Mouse (Mus musculus) myocyte (in vitro differentiated cells): ENCODE measurements around the gene Tmem242.
A peak's percentile ranks its signal among the peaks of the same experiment; 100 is the strongest.
"Not testable (repeated sequence)": the region's sequence is repeated elsewhere in the genome, so short reads cannot be mapped to it uniquely, and the experiment has no call there.

Experiments used
- MAX ChIP-seq: IDR thresholded peaks from one replicate; pipeline ENCODE4 v1.6.1; 2011; ENCODE audit warnings: low read depth, mild to moderate bottlenecking, control low read depth
- MYOD1 ChIP-seq, 3 experiments: IDR thresholded peaks; one replicate each; pipeline ENCODE4 v1.6.1; 2011; ENCODE audit warnings: control low read depth in 2 of 3, low read depth in 2 of 3, mild to moderate bottlenecking in 2 of 3, moderate library complexity in 1 of 3; ENCODE audit not compliant: insufficient read length in 2 of 3, control insufficient read depth in 1 of 3
- MYOG ChIP-seq, 3 experiments: IDR thresholded peaks; one replicate each; pipeline ENCODE4 v1.6.1; 2011; ENCODE audit warnings: control low read depth in 2 of 3, low read depth in 2 of 3, mild to moderate bottlenecking in 2 of 3; ENCODE audit not compliant: insufficient read length in 2 of 3, control insufficient read depth in 1 of 3, insufficient read depth in 1 of 3
- POLR2A ChIP-seq: IDR thresholded peaks from one replicate; pipeline ENCODE4 v1.6.1; 2011; ENCODE audit warnings: low read depth, mild to moderate bottlenecking, control low read depth, moderate library complexity; ENCODE audit not compliant: insufficient read length
- POLR2AphosphoS2 ChIP-seq: IDR thresholded peaks from one replicate; pipeline ENCODE4 v1.6.1; 2011; ENCODE audit warnings: low read depth, control low read depth; ENCODE audit not compliant: insufficient read length
- REST ChIP-seq: IDR thresholded peaks from one replicate; pipeline ENCODE4 v1.6.1; 2011; ENCODE audit warnings: mild to moderate bottlenecking, control low read depth, moderate library complexity; ENCODE audit not compliant: insufficient read depth, insufficient read length
- SRF ChIP-seq: IDR thresholded peaks from one replicate; pipeline ENCODE4 v1.6.1; 2011; ENCODE audit warnings: low read depth; ENCODE audit not compliant: control insufficient read depth, insufficient read length
- TCF12 ChIP-seq: IDR thresholded peaks from one replicate; pipeline ENCODE4 v1.6.1; 2011; ENCODE audit warnings: mild to moderate bottlenecking, control low read depth; ENCODE audit not compliant: poor library complexity, insufficient read depth, severe bottlenecking
- TCF3 ChIP-seq: IDR thresholded peaks from one replicate; pipeline ENCODE4 v1.6.1; 2011; ENCODE audit warnings: low read depth, control low read depth; ENCODE audit not compliant: insufficient read length
- USF1 ChIP-seq: IDR thresholded peaks from one replicate; pipeline ENCODE4 v1.6.1; 2011; ENCODE audit warnings: low read depth, mild to moderate bottlenecking, control low read depth, moderate library complexity

DNA sequence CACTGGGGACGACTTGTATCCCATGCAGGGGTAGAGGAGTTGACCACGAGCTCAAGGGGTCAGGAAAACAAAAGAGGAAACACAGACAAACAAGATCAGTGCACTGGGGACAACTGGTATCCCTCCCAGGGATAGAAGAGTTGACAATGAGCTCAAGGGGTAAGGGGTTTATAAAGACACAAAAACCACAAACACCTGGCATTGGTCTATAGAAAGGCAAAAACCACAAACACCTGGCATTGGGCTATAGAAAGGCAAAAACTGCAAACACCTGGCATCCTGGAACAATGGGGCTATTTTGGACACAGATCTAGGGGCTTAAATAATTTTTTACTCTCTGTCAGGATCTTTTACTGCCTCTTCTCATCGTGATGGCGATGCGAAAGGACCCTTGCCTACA, 2.3 kb upstream of the Tmem242 start:
- TF ChIP-seq MYOD1 (IDR thresholded peaks at IDR 0.05; ENCODE audit: control insufficient read depth in 1 of 3, insufficient read length in 2 of 3, low read depth in 2 of 3) = peak in 1 of 3 experiments; percentile 35
- not testable (repeated sequence) for TF ChIP-seq USF1; POLR2A; MAX; MYOG (IDR thresholded peaks at IDR 0.05; ENCODE audit: control insufficient read depth in 1 of 3, insufficient read depth in 1 of 3, insufficient read length in 2 of 3, low read depth in 2 of 3); REST; SRF; TCF3; POLR2AphosphoS2
- TF ChIP-seq TCF12 = peak; percentile 62
